Mouse (Mus musculus): Measurements from ENCODE around the gene D17Wsu92e.

DNA sequence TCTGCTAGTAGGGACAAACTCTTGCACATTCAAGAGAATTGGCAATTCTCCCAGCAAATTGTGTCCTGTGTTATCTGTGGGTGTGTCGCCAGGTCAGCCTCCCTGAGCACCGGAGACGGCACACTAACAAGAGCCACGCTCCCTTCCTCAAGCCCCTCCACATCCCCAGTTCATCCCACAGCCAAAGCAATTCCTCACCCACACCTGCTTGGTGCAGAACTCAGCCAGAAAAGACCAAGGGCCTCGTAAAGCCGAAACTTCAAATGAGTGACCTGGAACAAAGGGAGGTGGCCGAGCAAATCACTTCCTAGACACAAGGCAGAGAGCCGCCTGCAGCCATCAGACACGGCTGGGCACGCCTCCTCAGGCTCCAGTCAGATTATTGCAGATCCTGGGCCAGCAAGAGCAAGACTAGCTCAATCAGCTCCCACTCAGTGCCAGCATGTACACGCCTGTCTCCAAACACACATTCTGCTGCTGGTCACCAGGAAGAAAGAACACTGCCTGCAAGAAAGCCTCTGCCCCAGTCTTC, 23.0 kb downstream of the D17Wsu92e start:
- TF ChIP-seq EP300 (IDR thresholded peaks at IDR 0.05; ENCODE audit: low read depth) (no peak), CTCF (IDR thresholded peaks at IDR 0.05; ENCODE audit: low read depth) (no peak)
